Mouse (Mus musculus): ENCODE data around the gene Adk.

DNA sequence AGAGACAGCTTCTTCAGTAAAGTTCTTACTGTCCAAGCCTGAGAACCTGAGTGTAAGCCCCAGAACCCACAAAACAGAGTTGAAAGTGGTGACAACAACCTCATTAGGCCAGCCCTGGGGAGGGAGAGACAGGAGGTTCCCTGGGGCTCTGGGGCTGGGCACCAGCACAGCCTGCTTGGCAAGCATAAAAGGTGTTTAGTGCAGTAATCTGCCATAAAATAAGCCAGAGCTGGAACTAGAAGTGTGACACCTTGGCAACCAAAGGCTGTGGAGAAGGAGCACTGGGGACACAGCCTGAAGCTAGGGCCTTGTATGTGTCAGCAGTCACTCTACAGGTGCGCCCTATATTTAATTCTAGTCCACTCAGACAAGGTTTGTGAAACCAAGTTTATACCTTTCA lies 252.4 kb downstream of the Adk start:
- TF ChIP-seq POLR2A (IDR thresholded peaks at IDR 0.05; ENCODE audit: borderline replicate concordance, control insufficient read depth, low read depth, low read length) = no peak
- no peak for TF ChIP-seq CTCF (IDR thresholded peaks at IDR 0.05; ENCODE audit: control insufficient read depth, insufficient read depth, low read length)
